Mouse (Mus musculus): ENCODE measurements around the gene Strn4. TPM values are rescaled to one million over a fixed set of nuclear protein-coding genes. Genes with fewer than 3 reads are reported as not detected.
A peak's percentile ranks its signal among the peaks of the same experiment; 100 is the strongest.

Strn4 gene
- polyA plus RNA-seq, 1 experiment from 2014 or later: 90.9 TPM

GRCm38 (mm10) chr7:16872478-16872877, 56.8 kb downstream of the Strn4 start:
- Histone ChIP-seq H3K27me3 (ENCODE audit: control insufficient read depth, insufficient read depth, low read length) (no peaks in the 10 kb centered on the region), H3K9ac (ENCODE audit: low read length) (no peak overlapping the region), H3K4me2 (ENCODE audit: low read length) (no peak overlapping the region), H3K4me3 (ENCODE audit: control insufficient read depth in 1 of 2, insufficient read depth in 1 of 2, low read depth in 1 of 2, low read length in 2 of 2) (no peak overlapping the region), H3K9me3 (ENCODE audit: control insufficient read depth, low read length) (no peaks in the 10 kb centered on the region), H3K27ac (replicated peaks in 1 of 2; ENCODE audit: control insufficient read depth in 1 of 2, insufficient read depth in 1 of 2, low read depth in 2 of 2, low read length in 2 of 2) (no peak overlapping the region), H3K36me3 (ENCODE audit: control insufficient read depth, insufficient read depth, low read length) (peaks cover 37% of the 10 kb centered on the region), H3K4me1 (ENCODE audit: control insufficient read depth in 2 of 2, insufficient read depth in 2 of 2, low read length in 2 of 2) (peaks cover 6 to 10% of the 10 kb centered on the region in 2 experiments; a peak in 3 of 4 replicates)
- WGBS: 87% methylated on average over 9 of the region's 9 CpGs
- no peak for ATAC-seq (ENCODE audit: insufficient number of reproducible peaks, insufficient read depth, low FRiP score, low read depth)

- Histone ChIP-seq H3K4me1 (ENCODE audit: control insufficient read depth in 2 of 2, insufficient read depth in 2 of 2, low read length in 2 of 2) (peaks cover 6 to 13% of the 10 kb centered on the region in 2 experiments; a peak in 3 of 4 replicates), H3K27ac (replicated peaks in 1 of 2; ENCODE audit: control insufficient read depth in 1 of 2, insufficient read depth in 1 of 2, low read depth in 2 of 2, low read length in 2 of 2) (no peak overlapping the region), H3K36me3 (ENCODE audit: control insufficient read depth, insufficient read depth, low read length) (peaks cover 34% of the 10 kb centered on the region), H3K4me2 (ENCODE audit: low read length) (no peak overlapping the region), H3K9me3 (ENCODE audit: control insufficient read depth, low read length) (no peaks in the 10 kb centered on the region), H3K27me3 (ENCODE audit: control insufficient read depth, insufficient read depth, low read length) (no peaks in the 10 kb centered on the region), H3K4me3 (ENCODE audit: control insufficient read depth in 1 of 2, insufficient read depth in 1 of 2, low read depth in 1 of 2, low read length in 2 of 2) (no peak overlapping the region), H3K9ac (ENCODE audit: low read length) (no peak overlapping the region)
- WGBS: 96% methylated on average over 4 of the region's 4 CpGs
- ATAC-seq (ENCODE audit: insufficient number of reproducible peaks, insufficient read depth, low FRiP score, low read depth): no peak
These were observed 57.7 kb downstream of the Strn4 start for GRCm38 (mm10) chr7:16873392-16873791.

GRCm38 (mm10) chr7:16874190-16874589, 58.5 kb downstream of the Strn4 start:
- Histone ChIP-seq H3K9me3 (ENCODE audit: control insufficient read depth, low read length) (no peaks in the 10 kb centered on the region), H3K36me3 (ENCODE audit: control insufficient read depth, insufficient read depth, low read length) (peaks cover 33% of the 10 kb centered on the region), H3K9ac (ENCODE audit: low read length) (peak overlapping the region; percentile 25), H3K4me3 (ENCODE audit: control insufficient read depth in 1 of 2, insufficient read depth in 1 of 2, low read depth in 1 of 2, low read length in 2 of 2) (peak overlapping the region; percentile 23 to 27), H3K27me3 (ENCODE audit: control insufficient read depth, insufficient read depth, low read length) (no peaks in the 10 kb centered on the region), H3K27ac (replicated peaks in 1 of 2; ENCODE audit: control insufficient read depth in 1 of 2, insufficient read depth in 1 of 2, low read depth in 2 of 2, low read length in 2 of 2) (peak overlapping the region; percentile 86 to 89), H3K4me2 (ENCODE audit: low read length) (peak overlapping the region; percentile 58), H3K4me1 (ENCODE audit: control insufficient read depth in 2 of 2, insufficient read depth in 2 of 2, low read length in 2 of 2) (peaks cover 6 to 20% of the 10 kb centered on the region in 2 experiments; a peak in 3 of 4 replicates)
- no peak for ATAC-seq (ENCODE audit: insufficient number of reproducible peaks, insufficient read depth, low FRiP score, low read depth)
- WGBS: 4% methylated on average over 17 of the region's 17 CpGs

- Histone ChIP-seq H3K9me3 (ENCODE audit: control insufficient read depth, low read length) (no peaks in the 10 kb centered on the region), H3K9ac (ENCODE audit: low read length) (peak overlapping the region; percentile 25), H3K4me1 (ENCODE audit: control insufficient read depth in 2 of 2, insufficient read depth in 2 of 2, low read length in 2 of 2) (peaks cover 8 to 22% of the 10 kb centered on the region in 2 experiments), H3K36me3 (ENCODE audit: control insufficient read depth, insufficient read depth, low read length) (peaks cover 31% of the 10 kb centered on the region), H3K27ac (replicated peaks in 1 of 2; ENCODE audit: control insufficient read depth in 1 of 2, insufficient read depth in 1 of 2, low read depth in 2 of 2, low read length in 2 of 2) (peak overlapping the region; percentile 89 to 91), H3K27me3 (ENCODE audit: control insufficient read depth, insufficient read depth, low read length) (no peaks in the 10 kb centered on the region), H3K4me2 (ENCODE audit: low read length) (peak overlapping the region; percentile 84), H3K4me3 (ENCODE audit: control insufficient read depth in 1 of 2, insufficient read depth in 1 of 2, low read depth in 1 of 2, low read length in 2 of 2) (peak overlapping the region; percentile 23 to 86; a peak in 3 of 4 replicates)
- under 1% methylated on average over 33 of the region's 33 CpGs for WGBS
- peak; percentile 96 for ATAC-seq (ENCODE audit: insufficient number of reproducible peaks, insufficient read depth, low FRiP score, low read depth)
These were observed 59.1 kb downstream of the Strn4 start for GRCm38 (mm10) chr7:16874756-16875309.

- Histone ChIP-seq H3K4me3 (ENCODE audit: control insufficient read depth in 1 of 2, insufficient read depth in 1 of 2, low read depth in 1 of 2, low read length in 2 of 2) (peak within 1 kb of the TSS; percentile 86), H3K4me1 (ENCODE audit: control insufficient read depth in 2 of 2, insufficient read depth in 2 of 2, low read length in 2 of 2) (peaks cover 9 to 24% of the 10 kb centered on the region in 2 experiments), H3K4me2 (ENCODE audit: low read length) (peak within 1 kb of the TSS; percentile 84), H3K27me3 (ENCODE audit: control insufficient read depth, insufficient read depth, low read length) (no peaks in the 10 kb centered on the region), H3K9me3 (ENCODE audit: control insufficient read depth, low read length) (no peaks in the 10 kb centered on the region), H3K27ac (replicated peaks in 1 of 2; ENCODE audit: control insufficient read depth in 1 of 2, insufficient read depth in 1 of 2, low read depth in 2 of 2, low read length in 2 of 2) (peak within 1 kb of the TSS; percentile 91 to 92), H3K36me3 (ENCODE audit: control insufficient read depth, insufficient read depth, low read length) (peaks cover 28% of the 10 kb centered on the region), H3K9ac (ENCODE audit: low read length) (peak within 1 kb of the TSS; percentile 97)
- WGBS: 0% methylated on average over 1 of the region's 1 CpGs
- no peak for ATAC-seq (ENCODE audit: insufficient number of reproducible peaks, insufficient read depth, low FRiP score, low read depth)
These were observed 59.4 kb downstream of the Strn4 start, which contains the start of gene Dact3 for GRCm38 (mm10) chr7:16875310-16875325. TSS of gene Dact3 (plus strand) at chr7:16875317.

- H3K4me1 ChIP-seq (ENCODE audit: control insufficient read depth in 2 of 2, insufficient read depth in 2 of 2, low read length in 2 of 2): peaks cover 9 to 26% of the 10 kb centered on the region in 2 experiments
- no peak for ATAC-seq (ENCODE audit: insufficient number of reproducible peaks, insufficient read depth, low FRiP score, low read depth)
- H3K9ac ChIP-seq (ENCODE audit: low read length): peak overlapping the region; percentile 97
- H3K27ac ChIP-seq (replicated peaks in 1 of 2; ENCODE audit: control insufficient read depth in 1 of 2, insufficient read depth in 1 of 2, low read depth in 2 of 2, low read length in 2 of 2): peak overlapping the region; percentile 91 to 92
- no peaks in the 10 kb centered on the region for H3K9me3 ChIP-seq (ENCODE audit: control insufficient read depth, low read length)
- under 1% methylated on average over 41 of the region's 42 CpGs for WGBS
- H3K36me3 ChIP-seq (ENCODE audit: control insufficient read depth, insufficient read depth, low read length): peaks cover 26% of the 10 kb centered on the region
- H3K4me2 ChIP-seq (ENCODE audit: low read length): peak overlapping the region; percentile 84
- no peaks in the 10 kb centered on the region for H3K27me3 ChIP-seq (ENCODE audit: control insufficient read depth, insufficient read depth, low read length)
- H3K4me3 ChIP-seq (ENCODE audit: control insufficient read depth in 1 of 2, insufficient read depth in 1 of 2, low read depth in 1 of 2, low read length in 2 of 2): peak overlapping the region; percentile 86
These were observed 59.6 kb downstream of the Strn4 start for GRCm38 (mm10) chr7:16875326-16875725.

- Histone ChIP-seq H3K9me3 (ENCODE audit: control insufficient read depth, low read length) (no peaks in the 10 kb centered on the region), H3K36me3 (ENCODE audit: control insufficient read depth, insufficient read depth, low read length) (peaks cover 28% of the 10 kb centered on the region), H3K27me3 (ENCODE audit: control insufficient read depth, insufficient read depth, low read length) (no peaks in the 10 kb centered on the region), H3K4me2 (ENCODE audit: low read length) (peak overlapping the region; percentile 84), H3K27ac (replicated peaks in 1 of 2; ENCODE audit: control insufficient read depth in 1 of 2, insufficient read depth in 1 of 2, low read depth in 2 of 2, low read length in 2 of 2) (peak overlapping the region; percentile 91 to 92), H3K4me3 (ENCODE audit: control insufficient read depth in 1 of 2, insufficient read depth in 1 of 2, low read depth in 1 of 2, low read length in 2 of 2) (peak overlapping the region; percentile 86), H3K4me1 (ENCODE audit: control insufficient read depth in 2 of 2, insufficient read depth in 2 of 2, low read length in 2 of 2) (peaks cover 15 to 33% of the 10 kb centered on the region in 2 experiments), H3K9ac (ENCODE audit: low read length) (peak overlapping the region; percentile 97)
- no peak for ATAC-seq (ENCODE audit: insufficient number of reproducible peaks, insufficient read depth, low FRiP score, low read depth)
- 5% methylated on average over 11 of the region's 11 CpGs for WGBS
These were observed 60.3 kb downstream of the Strn4 start for GRCm38 (mm10) chr7:16876006-16876405.

- H3K9ac ChIP-seq (ENCODE audit: low read length): peak overlapping the region; percentile 97
- peak overlapping the region; percentile 84 for H3K4me2 ChIP-seq (ENCODE audit: low read length)
- peaks cover 19 to 38% of the 10 kb centered on the region in 2 experiments for H3K4me1 ChIP-seq (ENCODE audit: control insufficient read depth in 2 of 2, insufficient read depth in 2 of 2, low read length in 2 of 2)
- H3K36me3 ChIP-seq (ENCODE audit: control insufficient read depth, insufficient read depth, low read length): peaks cover 28% of the 10 kb centered on the region
- H3K27me3 ChIP-seq (ENCODE audit: control insufficient read depth, insufficient read depth, low read length): no peaks in the 10 kb centered on the region
- no peaks in the 10 kb centered on the region for H3K9me3 ChIP-seq (ENCODE audit: control insufficient read depth, low read length)
- ATAC-seq (ENCODE audit: insufficient number of reproducible peaks, insufficient read depth, low FRiP score, low read depth): no peak
- peak overlapping the region; percentile 86 for H3K4me3 ChIP-seq (ENCODE audit: control insufficient read depth in 1 of 2, insufficient read depth in 1 of 2, low read depth in 1 of 2, low read length in 2 of 2)
- H3K27ac ChIP-seq (replicated peaks in 1 of 2; ENCODE audit: control insufficient read depth in 1 of 2, insufficient read depth in 1 of 2, low read depth in 2 of 2, low read length in 2 of 2): peak overlapping the region; percentile 91 to 92
- 1% methylated on average over 13 of the region's 13 CpGs for WGBS
These were observed 60.9 kb downstream of the Strn4 start for GRCm38 (mm10) chr7:16876608-16877007.

Data from heart, embryonic 14.5 days (tissue).